Mouse (Mus musculus) frontal cortex, postnatal 10 days (tissue): ENCODE measurements at regions not wholly inside any gene's neighbourhood (a gene's known extent, or its start where the extent isn't known, plus 50 kb on each side); places are given as distances from the start of the nearest gene placed in this dataset.
"Not testable (repeated sequence)": the region's sequence is repeated elsewhere in the genome, so short reads cannot be mapped to it uniquely, and the experiment has no call there.

Experiments
- DNase-seq, 2 experiments: peaks; one replicate each; pipeline ENCODE4 v3.0.0; 2022; ENCODE audit warnings: low spot score in 2 of 2, mixed read lengths in 1 of 2

- no peak for DNase-seq
Observed at GRCm38 (mm10) chr6:107010785-107011184, 210.9 kb upstream of the Crbn start.

- DNase-seq: no peak
Observed at GRCm38 (mm10) chr6:107012938-107013511, 213.1 kb upstream of the Crbn start.

- DNase-seq: no peak
Observed at GRCm38 (mm10) chr6:107019126-107019525, 219.2 kb upstream of the Crbn start.

- no peak for DNase-seq
Observed at GRCm38 (mm10) chr6:107045177-107045576, 245.3 kb upstream of the Crbn start.

- DNase-seq: no peak
Observed at GRCm38 (mm10) chr6:107051604-107052003, 251.7 kb upstream of the Crbn start.

- DNase-seq: no peak
Observed at GRCm38 (mm10) chr6:107052180-107052579, 252.3 kb upstream of the Crbn start.

GRCm38 (mm10) chr6:107059001-107059765 lies 259.3 kb upstream of the Crbn start:
- no peak for DNase-seq

- DNase-seq: no peak
Observed at GRCm38 (mm10) chr6:107062886-107063565, 263.1 kb upstream of the Crbn start.

GRCm38 (mm10) chr6:107070441-107070840 lies 270.6 kb upstream of the Crbn start:
- no peak for DNase-seq

- DNase-seq: no peak
Observed at GRCm38 (mm10) chr6:107092600-107092999, 292.7 kb upstream of the Crbn start.

- DNase-seq: no peak
Observed at GRCm38 (mm10) chr6:107128716-107129115, 328.8 kb upstream of the Crbn start.

GRCm38 (mm10) chr6:107167736-107168491 lies 361.7 kb upstream of the Lrrn1 start:
- no peak for DNase-seq

GRCm38 (mm10) chr6:107218309-107218708 lies 311.3 kb upstream of the Lrrn1 start:
- DNase-seq: no peak

GRCm38 (mm10) chr6:107218721-107219120 lies 310.8 kb upstream of the Lrrn1 start:
- DNase-seq: no peak

- DNase-seq: no peak
Observed at GRCm38 (mm10) chr6:107222602-107223001, 307.0 kb upstream of the Lrrn1 start.

GRCm38 (mm10) chr6:107229843-107230242 lies 299.7 kb upstream of the Lrrn1 start:
- not testable (repeated sequence) for DNase-seq

GRCm38 (mm10) chr6:107237692-107238091 lies 291.9 kb upstream of the Lrrn1 start:
- no peak for DNase-seq

- no peak for DNase-seq
Observed at GRCm38 (mm10) chr6:107243981-107244380, 285.6 kb upstream of the Lrrn1 start.

- DNase-seq: no peak
Observed at GRCm38 (mm10) chr6:107280348-107280747, 249.2 kb upstream of the Lrrn1 start.

- no peak for DNase-seq
Observed at GRCm38 (mm10) chr6:107290850-107291249, 238.7 kb upstream of the Lrrn1 start.

GRCm38 (mm10) chr6:107303676-107304369 lies 225.7 kb upstream of the Lrrn1 start:
- DNase-seq: no peak

GRCm38 (mm10) chr6:107319565-107319964 lies 210.0 kb upstream of the Lrrn1 start:
- DNase-seq: no peak
